Mouse (Mus musculus): ENCODE data around the gene Zfp345.

DNA sequence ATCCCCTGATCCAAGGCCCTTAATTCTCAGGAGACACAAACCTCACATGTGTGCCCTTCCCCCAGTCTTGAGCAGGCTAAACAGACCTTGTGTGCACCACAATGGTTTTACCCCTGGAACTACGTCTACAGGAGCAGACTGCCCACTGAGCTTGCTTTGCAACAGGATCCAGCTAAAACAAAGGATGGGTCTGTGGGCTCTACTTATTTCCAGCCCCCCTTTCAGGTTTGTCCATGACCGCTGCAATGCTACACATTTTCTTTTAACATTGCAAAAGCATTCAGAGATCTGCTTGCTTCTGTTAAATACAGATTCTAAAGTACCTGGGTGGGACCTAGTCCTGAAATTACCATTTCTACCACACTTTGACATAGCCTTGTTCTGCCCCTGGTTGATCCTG is 8.1 kb upstream of the Zfp345 start:
- TF ChIP-seq ZC3H11A (IDR thresholded peaks at IDR 0.05; ENCODE audit: borderline replicate concordance, low read depth, low read length) (no peak), ZNF384 (IDR thresholded peaks at IDR 0.05; ENCODE audit: low read depth, low read length) (no peak)
